Mouse (Mus musculus): ENCODE data around the gene Spata25.
"Not testable (repeated sequence)": the region's sequence is repeated elsewhere in the genome, so short reads cannot be mapped to it uniquely, and the experiment has no call there.

Gene Spata25

DNA sequence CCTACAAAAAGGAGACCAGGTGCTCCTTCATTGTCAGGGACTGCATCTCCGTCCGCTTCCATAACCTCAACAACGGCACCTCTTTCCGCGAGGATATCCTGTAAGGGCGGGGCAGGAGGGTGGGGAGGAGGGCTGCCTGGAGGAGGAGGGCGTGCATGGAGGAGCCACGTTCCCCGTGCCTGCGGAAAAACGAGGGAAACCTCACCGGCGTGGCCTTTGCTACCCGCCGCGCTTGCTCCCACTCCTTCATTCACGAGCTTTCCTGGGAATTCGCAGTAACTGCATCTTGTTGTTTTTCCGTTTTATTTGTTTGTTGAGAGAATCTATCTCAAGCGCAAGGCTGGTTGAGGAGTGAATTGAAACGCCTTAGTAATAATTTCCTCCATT, 23.0 kb downstream of the Spata25 start:
- DNase-seq (ENCODE audit: low spot score): no peak

DNA sequence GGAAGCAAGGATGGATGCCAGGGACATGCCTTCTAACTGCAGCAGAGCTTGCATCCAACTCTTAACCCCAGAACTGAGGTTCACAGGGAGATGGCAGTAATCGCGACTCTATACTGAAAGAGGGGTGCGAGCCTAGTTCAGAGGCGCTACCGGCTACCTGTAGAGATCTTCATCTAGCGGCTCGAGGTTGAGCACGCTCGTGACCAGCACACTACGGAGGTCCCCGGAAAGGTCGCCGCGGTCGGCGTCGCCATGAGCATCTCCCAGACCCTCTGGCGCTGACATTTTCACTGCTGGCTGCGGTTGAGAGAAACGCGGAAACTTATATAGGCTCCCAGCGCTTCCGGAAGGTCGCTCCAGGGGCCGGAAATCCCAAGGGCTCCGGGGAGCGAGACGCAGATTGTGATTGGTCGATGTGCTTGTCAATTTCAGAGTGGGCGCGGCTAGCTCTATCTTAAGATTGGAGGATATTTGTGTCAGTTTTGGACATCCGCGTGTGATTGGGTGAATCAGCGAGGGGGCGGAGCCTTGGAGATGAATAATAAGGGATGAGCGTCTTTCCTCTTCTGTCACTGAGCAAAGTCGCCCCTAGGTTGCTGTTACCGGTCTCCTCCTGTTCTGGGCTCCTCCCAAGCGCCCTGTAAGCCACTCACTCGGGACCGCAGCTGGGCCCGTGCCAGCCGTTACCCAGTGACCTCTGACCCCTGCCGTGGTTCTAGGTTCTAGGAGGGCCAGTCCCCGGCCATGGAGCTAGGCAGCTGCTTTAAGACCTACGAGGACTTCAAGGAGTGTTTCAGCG, 23.6 kb downstream of the Spata25 start, which contains the start of the genes Acot8 and Zswim3:
Gene Acot8 (minus strand): TSS at position 350 of the 799 bp plus-strand sequence.
Gene Zswim3 (plus strand): TSS at position 566 of the 799 bp plus-strand sequence.
- DNase-seq (ENCODE audit: low spot score): peak; percentile 99

GRCm38 (mm10) chr2:164803921-164804313, 24.4 kb downstream of the Spata25 start:
- DNase-seq (ENCODE audit: low spot score): no peak

- DNase-seq (ENCODE audit: low spot score): no peak
These were observed 25.0 kb downstream of the Spata25 start for GRCm38 (mm10) chr2:164803201-164803920.

DNA sequence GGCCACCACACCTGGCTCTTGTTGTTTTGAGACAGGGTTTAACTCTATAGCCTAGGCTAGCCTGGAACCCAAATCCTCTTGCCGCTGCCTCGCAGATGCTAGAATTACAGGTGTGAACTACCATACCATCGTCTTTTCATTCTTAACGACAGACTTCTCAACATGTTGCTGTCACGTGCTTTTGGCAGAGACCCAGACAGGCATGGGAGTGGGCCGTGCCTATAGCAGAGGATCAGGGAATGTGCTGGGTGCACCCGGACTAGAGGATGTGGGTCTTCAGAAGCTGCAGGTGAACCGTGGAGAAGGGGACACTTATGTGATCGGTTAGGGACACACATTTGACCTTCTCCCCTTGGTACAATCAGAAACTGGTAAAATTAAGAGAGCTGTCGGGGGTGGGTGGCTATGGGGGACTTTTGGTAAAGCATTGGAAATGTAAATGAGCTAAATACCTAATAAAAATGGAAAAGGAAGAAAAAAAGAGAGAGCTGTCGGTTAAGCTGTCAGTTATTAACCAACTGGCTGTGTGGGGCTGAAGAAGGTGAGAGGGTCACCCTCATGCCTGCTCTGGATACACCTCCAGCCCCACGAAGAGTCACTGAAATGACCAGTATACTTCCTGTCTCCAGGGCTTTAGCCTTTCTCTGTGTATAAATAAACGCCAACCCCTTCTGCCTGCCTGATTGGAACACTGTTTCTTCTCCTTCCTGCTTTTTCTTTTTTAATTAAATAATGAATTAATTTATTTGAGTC, 27.9 kb downstream of the Spata25 start:
- no peak for DNase-seq (ENCODE audit: low spot score)

DNA sequence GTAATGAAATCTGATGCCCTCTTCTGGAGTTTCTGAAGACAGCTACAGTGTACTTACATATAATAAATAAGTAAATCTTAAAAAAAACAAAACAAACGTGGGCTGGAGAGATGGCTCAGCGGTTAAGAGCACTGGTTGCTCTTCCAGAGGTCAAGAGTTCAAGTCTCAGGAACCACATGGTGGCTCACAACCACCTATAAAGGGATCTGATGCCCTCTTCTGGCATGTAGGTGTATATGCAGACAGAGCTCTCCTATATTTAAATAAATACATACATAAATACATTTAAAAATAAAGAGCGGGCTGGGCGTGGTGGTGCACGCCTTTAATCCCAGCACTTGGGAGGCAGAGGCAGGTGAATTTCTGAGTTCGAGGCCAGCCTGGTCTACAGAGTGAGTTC, 29.8 kb downstream of the Spata25 start:
- not testable (repeated sequence) for DNase-seq (ENCODE audit: low spot score)

- no peak for DNase-seq (ENCODE audit: low spot score)
These were observed 32.5 kb downstream of the Spata25 start for GRCm38 (mm10) chr2:164795868-164796267.

- peak; percentile 86 for DNase-seq (ENCODE audit: low spot score)
These were observed 34.0 kb downstream of the Spata25 start for GRCm38 (mm10) chr2:164794293-164794692.

GRCm38 (mm10) chr2:164793772-164794171, 34.6 kb downstream of the Spata25 start:
- no peak for DNase-seq (ENCODE audit: low spot score)

- peak; percentile 48 for DNase-seq (ENCODE audit: low spot score)
These were observed 35.1 kb downstream of the Spata25 start for GRCm38 (mm10) chr2:164793236-164793635.

DNA sequence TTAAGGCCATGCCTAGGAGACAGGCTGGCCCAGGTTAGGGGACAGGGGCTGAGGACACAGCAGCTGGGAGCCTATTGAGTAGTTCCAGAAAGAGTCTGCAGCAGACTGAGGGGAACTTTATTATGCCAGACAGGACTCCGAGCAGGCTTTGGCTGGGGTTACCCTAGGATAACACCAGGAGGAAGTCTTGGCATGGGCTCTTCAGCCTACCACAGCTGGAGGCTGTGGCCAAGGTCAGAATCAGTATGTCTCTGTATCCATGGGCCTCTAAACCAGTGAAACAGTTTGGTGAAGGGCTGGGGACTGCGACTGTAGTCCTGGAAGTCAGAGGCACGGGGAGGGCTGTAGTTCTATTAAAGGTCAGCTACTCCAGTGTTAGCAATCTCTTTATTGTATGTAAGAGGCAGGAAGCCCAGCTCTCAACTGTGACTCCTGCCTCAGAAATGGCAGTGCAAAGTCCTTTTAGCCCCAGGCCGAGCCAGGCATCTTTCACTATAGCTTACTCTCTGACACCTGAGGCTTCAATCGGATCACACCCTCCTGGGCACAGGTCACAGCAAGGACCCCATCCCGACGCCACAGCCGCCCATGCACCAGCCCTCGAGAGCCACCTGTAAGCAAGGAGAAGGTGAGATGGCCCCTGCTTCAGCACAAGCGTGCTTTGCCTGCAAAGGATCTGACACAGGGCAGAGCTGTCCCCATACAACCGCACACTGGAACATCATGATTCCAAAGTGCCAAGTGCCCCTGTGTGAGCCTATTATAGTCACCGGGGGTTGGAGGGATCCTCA, 35.7 kb downstream of the Spata25 start:
- DNase-seq (ENCODE audit: low spot score): no peak

DNA sequence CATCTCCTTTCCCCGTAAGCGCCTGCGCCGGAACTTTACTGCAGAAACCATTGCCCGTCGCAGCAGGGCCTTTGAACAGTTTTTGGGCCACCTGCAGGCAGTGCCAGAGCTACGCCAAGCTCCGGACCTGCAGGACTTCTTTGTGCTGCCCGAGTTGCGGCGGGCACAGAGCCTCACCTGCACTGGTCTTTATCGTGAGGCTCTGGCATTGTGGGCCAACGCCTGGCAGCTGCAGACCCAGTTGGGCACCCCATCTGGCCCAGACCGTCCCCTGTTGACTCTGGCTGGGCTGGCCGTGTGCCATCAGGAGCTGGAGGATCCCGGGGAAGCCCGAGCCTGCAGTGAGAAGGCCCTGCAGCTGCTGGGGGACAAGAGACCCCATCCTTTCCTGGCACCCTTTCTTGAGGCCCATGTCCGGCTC, 36.5 kb downstream of the Spata25 start:
- DNase-seq (ENCODE audit: low spot score): no peak

- peak; percentile 79 for DNase-seq (ENCODE audit: low spot score)
These were observed 37.9 kb downstream of the Spata25 start for GRCm38 (mm10) chr2:164790451-164790850.

GRCm38 (mm10) chr2:164788411-164788810, 39.9 kb downstream of the Spata25 start:
- DNase-seq (ENCODE audit: low spot score): no peak

DNA sequence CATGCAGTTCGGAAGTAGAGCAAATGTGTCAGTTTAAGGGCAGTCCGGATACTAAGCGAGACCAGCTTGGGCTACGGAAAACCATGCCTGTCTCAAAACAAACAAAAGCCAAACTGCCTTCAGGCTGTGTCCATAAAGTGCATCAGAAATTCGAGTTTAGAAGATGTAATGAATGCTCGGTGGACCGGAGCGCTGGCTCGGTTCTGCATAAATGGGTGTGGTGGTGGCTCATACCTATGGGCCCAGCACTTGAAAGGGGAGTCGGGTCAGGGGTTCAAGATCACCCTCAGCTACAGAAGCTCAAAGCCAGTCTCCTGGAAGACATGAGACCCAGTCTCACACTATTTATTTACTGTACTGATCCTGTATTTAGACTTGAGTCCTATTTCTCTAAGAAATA, 40.6 kb downstream of the Spata25 start:
- no peak for DNase-seq (ENCODE audit: low spot score)

- DNase-seq (ENCODE audit: low spot score): peak; percentile 12
These were observed 41.3 kb downstream of the Spata25 start for GRCm38 (mm10) chr2:164787032-164787431.

DNA sequence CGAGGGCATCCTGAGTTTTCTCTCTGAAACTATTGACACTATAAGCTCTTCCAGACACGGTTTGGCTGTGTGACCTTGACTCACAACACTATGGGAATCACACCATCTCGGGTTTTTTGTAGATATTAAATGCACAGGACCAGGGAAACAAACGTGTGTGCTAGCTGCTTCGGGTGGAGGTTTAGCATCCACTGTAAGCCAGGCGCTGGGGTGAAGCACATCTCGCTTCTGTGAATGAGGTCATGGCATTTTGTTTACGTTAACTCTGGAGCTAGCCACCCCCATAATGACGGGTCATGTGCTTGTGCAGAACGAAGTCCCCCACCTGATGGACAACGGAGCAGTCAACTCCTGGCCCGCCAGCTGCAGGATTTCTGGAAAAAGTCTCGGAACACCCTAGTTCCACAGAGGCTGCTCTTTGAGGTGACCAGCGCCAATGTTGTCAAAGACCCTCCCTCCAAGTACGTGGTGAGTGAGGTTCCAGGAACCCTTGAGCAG, 41.9 kb downstream of the Spata25 start:
- peak; percentile 32 for DNase-seq (ENCODE audit: low spot score)

DNA sequence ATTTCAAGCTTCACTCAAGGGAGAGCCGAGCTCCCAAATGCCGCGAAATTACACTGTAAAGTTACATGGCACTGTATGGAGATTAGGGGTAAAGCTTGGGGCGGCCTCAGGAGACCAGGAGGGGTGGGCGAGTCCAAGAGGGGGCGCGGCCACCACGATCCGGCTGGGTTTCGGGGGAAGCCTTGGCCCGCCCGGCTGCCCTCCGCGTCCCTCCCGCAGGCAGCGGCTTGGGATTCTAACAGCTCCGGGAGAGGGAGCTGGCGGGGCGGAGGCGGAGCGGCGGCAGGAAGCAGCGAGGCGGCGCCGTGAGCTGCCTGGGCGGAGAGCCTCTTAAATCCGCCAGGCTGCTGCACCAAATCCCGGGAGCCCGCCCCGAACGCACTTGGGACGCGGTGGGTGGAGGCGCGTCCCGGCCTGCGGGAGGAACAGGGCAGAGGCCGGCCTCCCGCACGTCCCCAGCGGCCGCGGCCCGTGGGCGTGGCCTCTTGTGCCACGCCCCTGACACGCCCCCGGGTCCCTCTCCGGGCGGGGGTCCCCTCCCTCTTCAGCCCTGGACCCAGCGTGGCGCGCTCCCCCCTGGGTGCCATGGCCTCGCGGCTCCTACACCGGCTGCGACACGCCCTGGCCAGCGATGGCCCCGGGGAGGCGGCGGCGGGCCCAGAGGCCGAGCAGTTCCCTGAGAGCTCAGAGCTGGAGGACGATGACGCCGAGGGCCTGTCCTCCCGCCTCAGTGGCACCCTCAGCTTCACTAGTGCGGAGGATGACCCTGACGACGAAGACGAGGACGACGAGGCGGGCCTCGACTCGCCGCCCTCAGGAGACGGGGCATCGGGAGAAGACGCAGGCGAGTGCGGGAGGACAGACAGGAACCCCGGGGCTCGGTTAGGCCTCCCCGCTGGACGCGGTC, 42.6 kb downstream of the Spata25 start, which contains the start of gene Snx21:
Gene Snx21 (plus strand): TSS at position 343 of the 907 bp plus-strand sequence.
- DNase-seq (ENCODE audit: low spot score): peak; percentile 95

GRCm38 (mm10) chr2:164784869-164785420, 43.4 kb downstream of the Spata25 start:
- no peak for DNase-seq (ENCODE audit: low spot score)
